Mouse (Mus musculus): ENCODE results near the gene Atp11a.

Gene Atp11a

DNA sequence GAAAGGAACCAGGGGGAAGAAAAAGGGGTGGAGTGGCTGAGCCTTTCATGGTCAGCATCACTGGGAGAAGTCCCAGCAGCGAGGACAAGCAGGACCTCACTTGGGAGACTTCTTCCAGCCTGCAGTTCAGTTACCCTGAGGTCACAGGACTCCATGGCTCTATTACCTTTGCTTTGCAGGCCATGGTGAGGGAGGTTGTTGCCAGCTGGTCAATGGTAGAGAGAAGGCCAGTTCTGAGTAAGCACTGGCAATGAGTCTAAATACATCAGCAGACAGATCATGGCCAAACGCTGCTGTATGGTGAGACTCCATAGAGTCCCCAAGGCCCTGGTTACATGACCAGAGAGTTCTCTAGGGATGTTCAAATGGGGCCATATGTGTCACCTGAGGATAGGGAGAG, 15.5 kb downstream of the Atp11a start:
- no peak for DNase-seq

DNA sequence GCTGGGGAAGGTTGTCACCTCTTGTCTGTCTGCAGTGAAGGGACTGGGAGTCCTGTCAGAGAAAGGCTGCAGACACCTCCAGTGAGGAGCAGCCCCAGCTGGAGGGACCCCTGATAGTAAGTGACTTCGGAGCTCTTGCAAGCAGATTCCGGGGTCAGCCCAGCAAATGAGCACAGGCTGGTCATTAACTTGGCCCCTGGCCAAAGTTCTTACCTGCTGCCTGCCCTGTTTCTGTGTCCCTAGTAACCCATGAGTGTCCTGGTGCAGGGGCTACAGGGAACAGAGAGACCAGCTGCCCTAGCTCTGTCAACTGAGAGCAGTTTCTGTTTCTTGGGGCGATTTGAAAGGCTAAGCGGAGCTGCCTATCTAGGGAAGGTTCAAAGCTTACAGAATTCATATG, 17.1 kb downstream of the Atp11a start:
- peak; percentile 40 to 70 for DNase-seq

DNA sequence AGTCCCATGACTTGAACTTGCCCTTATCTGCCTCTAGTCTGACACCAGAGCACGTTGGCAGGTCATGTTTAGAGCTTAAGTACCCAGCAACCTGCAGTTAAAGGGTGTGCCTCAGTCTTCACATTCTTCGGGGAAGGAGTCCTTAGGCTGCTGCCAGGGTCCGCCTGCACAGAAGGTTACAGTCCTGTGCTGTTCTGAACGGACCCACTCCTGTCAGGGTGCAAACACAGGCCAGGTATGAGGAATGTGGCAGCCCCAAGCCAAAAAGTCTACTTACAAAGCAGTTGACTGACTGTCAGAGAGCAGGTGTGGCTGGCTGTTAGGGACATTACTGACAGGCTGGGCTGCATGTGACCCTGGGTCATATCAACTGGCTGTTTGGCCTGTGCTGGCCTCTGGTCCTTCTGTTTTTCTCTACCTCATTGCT, 18.1 kb downstream of the Atp11a start:
- no peak for DNase-seq

DNA sequence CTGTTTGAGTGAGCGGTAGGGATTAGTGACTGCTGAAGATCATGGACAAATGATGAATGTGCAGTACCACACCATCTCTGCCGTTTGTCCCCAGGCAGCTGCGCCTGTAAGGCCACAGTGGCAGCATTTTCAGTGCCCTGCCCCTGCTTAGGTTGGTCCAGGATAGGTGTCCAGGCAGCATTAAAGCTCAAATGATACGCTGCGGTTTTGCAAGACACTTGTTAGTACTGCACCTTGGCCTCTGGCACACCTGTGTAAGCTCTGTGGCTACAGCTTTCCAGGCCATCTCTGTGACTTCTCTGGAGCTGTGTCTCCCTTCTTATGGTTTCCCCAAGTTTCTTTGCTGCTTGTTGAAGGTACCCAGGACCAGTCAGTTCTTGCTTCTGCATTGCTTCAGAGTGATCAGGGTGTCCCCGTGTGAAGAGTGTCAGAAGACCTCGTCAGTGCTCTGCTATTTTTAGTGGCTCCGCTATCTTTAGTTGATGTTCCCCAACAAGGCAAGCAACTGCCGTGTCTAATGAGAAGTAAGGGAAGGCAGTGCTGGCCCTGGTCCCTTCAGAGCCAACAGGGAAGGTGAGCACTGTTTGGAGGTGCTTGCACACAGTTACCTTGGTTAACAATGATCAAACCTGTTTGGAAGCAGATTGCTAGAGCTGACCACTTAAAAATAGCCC, 18.6 kb downstream of the Atp11a start:
- DNase-seq, result no peak

DNA sequence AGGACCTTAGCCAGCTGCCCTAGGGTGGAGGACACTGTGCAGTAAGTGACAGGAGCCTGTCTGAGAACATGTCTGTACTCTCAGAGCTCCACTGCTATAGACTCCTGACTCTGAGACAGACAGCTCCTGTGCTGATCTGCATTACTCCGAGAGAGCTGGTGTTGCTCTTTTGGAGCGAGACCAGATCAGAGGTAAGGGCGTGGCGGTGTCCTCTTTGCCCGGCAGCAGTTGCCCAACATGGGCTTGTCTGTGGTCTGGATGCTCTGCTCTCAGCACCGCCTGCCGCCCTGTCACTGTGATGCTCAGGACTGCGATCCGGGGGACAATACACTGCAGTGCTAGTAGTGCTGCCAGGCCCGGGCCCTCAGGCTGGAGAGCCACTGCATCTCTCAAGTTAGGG, 19.4 kb downstream of the Atp11a start:
- DNase-seq, result no peak

DNA sequence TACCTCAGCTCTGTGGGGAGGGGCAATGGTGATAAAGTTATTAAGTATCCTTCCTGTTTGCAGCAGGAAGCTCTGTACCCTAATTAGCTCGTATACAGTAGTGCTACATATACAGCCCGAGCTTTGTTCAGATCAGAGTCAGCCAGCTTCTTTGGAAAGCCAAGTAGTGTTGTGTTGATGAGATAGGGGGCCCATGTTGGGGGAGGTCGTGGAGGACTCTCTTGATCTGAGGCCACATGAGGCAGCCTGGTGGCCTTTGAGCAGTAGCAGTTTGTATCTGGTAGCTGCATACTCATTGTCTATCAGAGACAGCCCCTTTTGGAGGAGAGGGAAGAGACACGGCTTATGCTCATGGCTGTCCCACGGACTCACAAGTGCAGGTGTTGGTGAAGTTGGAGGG, 20.4 kb downstream of the Atp11a start:
- DNase-seq, result no peak

DNA sequence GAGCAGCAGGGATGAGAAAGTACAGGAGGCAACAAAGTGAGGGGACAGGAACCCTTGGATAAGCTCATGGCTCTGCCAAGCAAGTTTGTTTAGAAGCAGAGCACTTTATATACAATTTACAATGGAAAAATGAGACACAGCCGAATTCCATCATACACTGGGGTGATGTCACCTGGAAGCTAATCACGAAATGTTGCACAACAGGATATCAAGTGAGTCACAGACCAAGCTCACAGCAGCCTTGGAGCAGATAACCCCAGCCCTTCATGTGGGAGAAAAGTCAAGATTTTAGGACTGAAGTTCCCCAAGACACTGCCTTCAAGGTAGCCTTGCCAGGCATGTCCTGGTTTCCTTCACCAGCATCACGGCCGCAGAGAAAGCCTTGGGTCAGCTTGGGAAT, 22.7 kb downstream of the Atp11a start:
- no peak for DNase-seq

DNA sequence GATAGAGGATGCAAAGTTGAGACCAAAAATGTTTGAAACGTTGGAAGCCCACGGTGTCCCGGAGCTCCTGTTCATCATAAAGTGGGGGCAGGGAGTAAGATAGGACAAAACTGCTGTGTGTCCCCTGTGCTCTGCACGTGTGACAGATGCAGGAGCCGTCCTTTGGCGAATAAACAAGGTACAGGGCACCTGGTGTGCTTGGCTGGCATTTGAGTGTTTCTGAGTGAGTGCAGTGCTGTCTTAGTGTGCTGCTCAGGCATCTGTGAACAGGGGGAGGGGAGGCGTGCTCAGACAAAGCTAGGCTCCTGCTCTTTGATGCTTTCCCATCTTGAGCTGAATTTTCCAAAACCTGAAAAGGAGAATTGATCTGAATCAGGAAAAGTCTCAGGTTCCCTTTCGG, 28.7 kb downstream of the Atp11a start:
- DNase-seq, result no peak

DNA sequence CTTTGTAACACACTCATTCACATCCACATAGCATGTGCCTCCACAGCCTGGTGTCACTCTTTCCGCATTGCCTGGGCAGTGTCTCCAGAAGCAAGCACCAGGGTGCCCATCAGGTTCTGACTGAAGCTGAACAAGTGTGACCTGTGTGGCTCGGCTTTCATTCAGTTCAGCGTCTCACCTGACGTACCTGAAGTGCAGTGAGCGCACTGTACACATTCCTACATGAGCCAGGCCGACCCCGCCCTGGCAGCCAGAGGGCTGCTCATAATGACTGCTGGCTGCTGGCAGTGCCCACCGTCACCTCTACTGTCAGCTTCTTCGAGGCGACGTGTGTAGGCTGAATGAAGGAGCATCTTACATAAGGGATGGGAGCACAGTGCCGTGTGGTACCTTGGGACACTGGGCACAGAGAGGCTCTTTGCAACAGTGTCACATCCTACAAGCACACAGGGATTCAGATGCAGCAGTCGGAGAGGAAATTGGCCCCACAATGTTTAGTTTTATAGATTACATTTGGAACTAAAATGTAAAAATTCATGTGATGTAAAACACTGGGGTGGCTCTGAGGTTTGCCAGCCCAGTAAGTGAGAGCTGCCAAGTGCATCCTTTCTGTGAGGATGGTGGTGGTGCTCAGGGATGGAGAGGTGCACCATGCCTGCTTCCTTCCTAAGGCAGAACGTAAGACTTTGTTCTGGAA, 29.6 kb downstream of the Atp11a start:
- no peak for DNase-seq

DNA sequence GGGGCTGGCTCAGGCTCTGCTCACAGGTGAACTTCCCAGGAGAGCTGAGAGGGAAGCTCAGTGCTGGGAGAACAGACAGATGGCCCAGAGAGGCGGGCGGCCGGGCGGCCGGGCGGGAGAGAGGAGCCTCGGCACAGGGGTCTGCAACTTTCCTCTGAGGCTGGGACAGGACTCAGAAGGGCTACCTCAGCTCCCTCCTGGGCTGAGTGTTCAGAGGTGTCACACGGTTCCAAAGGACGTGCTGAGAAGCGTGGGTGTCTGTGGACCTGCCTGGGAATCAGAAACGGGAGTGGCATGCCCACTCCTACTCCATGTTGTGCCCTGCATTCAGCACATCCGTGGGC, 30.1 kb downstream of the Atp11a start:
- no peak for DNase-seq

DNA sequence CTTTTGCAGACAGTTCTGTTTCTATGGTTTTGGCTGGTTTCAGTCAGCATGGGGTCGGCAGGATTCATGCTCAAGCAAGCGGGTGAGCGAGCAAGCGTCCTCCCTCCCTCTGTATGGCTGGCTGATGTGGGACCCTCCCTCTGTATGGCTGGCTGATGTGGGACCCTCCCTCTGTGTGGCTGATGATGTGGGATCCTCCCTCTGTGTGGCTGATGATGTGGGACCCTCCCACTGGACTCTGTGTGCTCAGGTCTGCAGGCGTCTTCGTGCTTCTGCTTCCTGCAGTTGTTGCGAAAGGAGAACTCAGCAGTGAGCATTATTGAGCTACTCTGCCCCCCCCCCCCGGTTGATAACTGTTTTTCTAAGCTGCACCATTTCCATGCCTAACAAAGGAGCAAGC, 30.6 kb downstream of the Atp11a start:
- no peak for DNase-seq

DNA sequence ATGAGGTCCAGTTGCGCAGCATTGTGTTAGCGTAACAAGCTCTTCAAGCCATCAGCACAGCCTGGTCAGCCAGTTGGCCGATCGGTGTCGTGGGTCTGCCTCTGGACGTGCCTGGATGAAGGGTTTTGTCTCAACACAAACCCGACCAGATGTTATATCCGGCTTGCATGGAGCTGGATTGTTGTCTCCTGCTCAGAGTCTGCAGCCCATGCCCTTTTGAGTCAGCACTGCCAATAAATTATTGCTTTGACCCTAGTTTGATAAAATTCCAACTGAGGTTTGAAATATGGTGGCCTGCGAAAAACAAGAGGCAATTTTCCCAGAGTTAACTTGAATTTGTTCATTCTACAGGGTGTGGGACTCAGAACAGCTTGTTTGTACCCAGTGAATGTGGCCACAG, 31.9 kb downstream of the Atp11a start:
- DNase-seq, result peak in 1 of 2 experiments; percentile 39

DNA sequence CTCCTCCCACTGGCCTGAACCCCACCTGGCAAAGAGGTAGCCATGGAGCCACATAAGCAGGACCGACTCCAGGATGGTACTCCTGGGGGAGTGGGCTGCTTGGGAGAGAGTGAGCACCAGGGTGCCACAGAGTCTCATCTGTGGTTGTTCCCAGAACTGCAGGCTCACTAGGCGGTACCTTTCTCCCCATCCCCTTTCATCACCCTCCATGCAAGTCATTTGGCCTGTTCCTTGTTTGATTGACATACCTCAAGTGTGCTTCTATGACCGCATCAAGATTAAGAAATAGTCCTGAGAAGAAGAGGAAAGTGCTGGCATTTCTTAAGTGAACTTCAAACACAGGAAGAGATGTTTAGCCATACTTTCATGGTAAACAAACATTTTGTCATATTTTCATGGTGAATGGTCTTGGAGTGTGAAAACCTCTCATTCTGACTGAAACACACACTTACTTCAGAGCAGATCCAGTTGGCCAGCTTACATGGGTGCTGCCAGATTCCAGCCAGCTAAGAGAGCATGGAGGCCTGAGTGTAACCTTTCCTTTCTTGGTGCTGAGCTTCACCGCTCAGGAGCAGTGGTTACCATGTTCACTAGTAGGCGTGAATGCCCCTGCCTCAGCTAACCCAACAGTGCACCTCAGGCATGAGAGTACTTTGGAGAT, 38.3 kb downstream of the Atp11a start:
- DNase-seq, result no peak

DNA sequence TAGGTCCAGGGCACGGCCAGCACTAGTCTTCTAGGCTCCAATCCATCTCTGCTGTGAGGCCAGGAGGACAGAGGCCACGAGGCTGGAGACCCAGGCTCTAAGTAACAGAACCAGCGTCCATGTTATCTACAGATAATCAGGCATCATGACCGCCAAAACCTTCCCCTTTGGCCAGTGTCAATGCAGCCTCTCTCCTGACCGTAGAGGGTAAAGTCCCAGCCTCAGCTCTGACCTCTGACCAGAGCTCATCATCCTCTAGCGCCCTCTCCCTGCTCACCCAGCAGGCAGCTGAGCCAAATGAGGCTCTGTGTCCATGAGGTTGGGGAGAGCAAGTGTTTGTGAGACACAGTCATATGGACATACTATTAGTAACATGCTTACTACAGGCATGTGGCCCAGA, 42.3 kb downstream of the Atp11a start:
- DNase-seq, result peak; percentile 44 to 66

DNA sequence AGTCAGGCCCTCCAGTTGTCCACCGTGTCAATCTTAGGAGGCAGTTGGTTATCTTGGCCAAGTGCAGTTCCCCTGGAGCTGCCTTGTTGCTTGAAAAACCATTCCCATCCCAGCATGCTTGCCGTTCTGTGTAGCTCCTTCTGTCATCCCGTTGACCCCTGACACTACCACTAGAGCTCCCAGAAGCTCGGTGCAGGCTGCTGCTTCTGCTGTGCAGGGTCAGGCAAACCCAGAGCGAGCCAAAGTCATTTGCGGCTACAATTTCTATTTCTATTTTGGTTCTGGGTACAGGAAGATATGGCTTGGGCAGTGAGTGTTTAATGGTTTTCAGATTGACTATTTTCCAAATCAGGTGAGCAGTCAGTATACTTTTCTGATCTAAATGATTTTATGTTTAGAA, 43.0 kb downstream of the Atp11a start:
- DNase-seq, result no peak

DNA sequence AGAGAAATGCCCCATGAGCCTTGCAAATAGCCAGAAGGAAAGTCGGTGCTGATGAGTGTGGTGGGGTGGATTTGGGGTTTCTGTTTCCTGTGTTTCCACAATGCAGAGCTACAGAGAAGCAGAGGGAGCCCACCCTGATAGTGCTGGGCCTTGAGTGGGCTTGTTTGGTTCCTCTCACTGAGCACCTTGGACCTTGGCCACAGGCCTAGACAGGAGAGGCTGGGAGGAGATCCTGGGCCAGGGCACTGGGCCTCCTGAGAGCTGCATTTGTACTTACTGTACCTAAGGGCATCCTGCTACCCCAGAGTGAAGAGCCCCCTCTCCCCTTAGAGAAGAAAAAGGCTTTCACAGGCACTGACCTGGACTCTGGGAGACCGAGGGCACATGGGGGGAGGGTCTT, 43.4 kb downstream of the Atp11a start:
- DNase-seq, result peak; percentile 68 to 77

DNA sequence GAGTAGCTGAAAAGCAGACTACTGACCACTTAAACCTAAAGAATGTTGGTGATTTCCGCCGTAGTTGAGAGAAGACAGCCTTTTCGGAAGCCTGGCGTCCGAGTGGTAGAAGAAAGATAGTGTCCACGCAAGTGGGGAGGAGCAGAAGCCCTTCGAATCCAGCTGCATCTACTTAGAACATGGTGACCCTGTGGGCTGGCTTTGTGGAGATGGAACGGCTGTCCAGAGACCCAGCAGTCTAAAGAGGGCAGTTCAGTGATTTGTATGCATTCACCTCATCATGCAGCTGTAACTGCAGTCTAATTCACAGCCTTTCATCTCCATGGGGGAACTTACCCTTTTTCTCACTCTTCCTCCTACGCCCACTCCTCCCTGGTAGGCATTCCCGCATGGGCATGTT, 44.8 kb downstream of the Atp11a start:
- DNase-seq, result no peak

DNA sequence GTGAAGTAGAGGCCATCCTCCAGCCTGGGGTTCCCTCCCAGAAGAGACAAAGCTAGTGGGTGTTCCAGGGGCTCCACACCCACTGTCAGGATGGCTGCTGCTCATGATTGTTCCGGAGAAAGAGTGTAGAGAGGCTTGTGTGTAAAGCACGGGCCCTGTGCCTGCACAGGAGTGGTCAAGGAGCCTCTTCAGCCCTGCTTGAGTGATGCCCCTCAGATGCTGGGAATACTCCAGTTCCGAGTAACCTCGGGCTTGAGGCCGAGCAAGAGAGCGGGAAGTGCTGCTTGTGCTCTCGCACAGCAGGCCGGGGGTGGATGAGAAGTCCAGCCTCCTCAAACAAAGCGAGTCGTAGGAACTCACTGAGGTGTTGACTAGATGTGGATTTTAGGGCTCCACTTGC, 46.3 kb downstream of the Atp11a start:
- no peak for DNase-seq

DNA sequence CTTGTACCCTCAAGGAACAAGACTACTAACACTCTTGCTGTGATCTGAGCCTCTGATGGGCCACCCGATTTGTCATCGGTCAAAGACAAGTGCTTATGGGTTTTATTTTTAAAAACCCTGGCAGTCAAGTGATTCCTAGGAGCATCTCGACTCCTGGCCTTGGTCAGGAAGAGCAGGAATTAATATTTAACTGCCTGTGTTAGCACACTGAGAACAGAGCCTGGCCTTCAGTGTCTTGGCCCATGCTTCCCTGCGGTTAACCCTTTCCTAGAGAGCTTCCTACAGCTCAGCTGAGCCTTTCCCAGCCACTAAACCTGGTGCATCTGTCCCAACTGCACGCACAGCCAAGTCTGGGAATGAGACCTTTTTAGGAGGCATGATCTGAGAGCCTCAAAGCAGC, 48.1 kb downstream of the Atp11a start:
- peak; percentile 40 to 62 for DNase-seq

DNA sequence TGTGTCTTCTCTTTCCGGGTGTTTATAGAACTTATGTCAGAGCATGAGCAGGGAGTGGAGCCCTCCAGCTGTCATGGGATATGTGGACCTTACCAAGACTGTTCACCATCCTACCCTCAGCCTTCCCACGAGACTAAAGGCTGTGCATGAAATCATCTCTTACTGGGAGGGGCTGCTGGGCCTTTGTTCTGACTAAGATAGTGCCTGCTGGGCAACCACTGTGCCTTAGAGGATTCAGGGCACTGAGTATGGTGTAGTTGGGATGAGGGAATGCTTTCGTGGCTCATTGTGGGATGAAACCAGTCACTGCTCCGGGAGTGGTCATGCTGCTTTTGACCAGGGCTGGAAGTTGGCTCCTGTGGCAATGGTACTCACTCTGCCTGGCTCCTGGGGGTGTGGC, 48.8 kb downstream of the Atp11a start:
- DNase-seq, result no peak

DNA sequence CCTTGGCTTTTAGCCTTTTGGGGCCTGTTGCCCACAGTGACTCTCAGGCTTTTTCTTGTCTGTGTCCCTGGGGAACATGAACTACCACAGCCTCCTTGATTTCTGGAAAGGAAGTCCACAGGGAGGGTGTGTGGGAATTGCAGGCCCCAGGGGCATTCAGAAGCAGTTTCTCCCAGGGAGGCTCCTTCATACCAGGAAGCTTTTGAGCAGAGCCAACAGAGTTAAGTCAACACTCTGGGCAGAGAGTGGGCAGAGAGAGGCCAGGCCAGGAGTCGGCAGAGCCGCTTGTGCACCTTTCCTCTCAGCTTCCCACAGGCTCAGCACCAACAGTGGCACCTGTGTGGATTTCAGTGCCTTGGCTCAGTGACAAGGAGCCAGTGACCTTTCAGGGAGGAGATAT, 51.2 kb downstream of the Atp11a start:
- peak in 1 of 2 experiments; percentile 15 for DNase-seq

DNA sequence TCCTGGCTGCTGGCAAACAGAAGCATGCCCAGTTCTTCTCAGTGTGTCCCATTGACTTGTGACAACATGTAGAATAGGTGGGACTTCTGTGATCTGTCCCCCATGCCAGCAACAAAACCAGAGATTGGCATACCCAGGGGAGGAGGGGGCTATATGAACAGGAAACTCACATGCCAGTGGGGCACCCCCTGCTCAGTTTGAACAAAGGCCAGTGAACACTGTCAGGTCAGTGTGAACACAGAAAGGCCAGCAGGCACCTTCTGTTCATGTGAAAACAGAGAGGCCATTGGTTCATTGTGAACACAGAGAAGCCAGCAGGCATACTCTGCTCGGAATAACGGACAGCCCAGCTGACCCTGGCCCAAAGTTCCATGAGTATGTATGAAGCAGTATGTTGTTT, 52.7 kb downstream of the Atp11a start:
- no peak for DNase-seq

DNA sequence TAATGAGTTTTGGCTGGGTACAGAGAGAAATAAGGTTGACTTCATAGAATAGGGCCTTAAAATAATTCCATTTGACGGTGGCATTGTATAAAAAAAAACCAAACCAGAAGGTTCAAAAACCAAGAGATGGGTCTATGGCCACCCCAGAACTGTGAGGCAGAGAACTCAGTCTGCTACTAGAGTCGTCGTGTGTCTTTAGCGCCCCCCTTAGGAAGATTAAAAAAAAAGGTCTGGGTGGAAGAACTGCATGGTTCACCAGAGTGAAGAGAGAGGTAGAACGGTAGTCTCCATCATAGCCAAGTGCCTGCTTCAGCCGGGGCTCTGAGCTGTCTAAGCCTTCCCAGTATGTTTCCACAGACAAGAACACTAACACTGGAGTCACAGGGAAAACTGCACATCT, 54.4 kb downstream of the Atp11a start:
- peak in 1 of 2 experiments; percentile 24 for DNase-seq

DNA sequence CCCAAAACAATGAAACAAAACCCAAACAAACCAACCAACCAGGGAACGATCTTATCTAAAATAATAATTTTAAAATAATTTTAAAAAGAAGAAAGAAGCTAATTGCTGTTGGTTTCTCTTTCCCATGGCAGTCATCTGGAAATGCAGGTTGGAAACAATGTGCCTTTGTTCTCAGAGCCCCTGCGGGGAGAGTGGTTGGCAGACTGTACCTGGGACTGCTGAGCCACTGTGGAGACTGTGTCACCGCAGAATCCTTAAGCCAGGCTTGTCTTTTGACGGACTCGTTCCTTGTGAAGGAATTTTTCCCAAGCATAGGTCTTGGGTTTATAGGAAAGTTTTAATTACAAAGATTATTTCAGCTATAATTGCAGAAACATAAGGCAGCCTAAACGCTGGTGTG, 59.6 kb downstream of the Atp11a start:
- no peak for DNase-seq
